In genomic region chr15:85497548-85497947, GRCm38 (mm10) we compare ENCODE assay signal across 28 mouse cellular contexts. TPM values are rescaled to one million over a fixed set of nuclear protein-coding genes. Genes with fewer than 3 reads are reported as not detected.
A peak's percentile ranks its signal among the peaks of the same experiment; 100 is the strongest.
DNase-seq lines count a peak whose midpoint lies in the region; ATAC-seq and TF ChIP-seq lines count a peak whose summit lies in the region.
"Had no signal": no experiment of that assay in that cellular context is flagged by ENCODE, and none has a peak within 500 bp of the region (broad histone marks: within the 10 kb centered on the region; RNA-seq: fewer than 3 reads in every experiment).

No protein-coding gene starts in this region.

- DNase-seq in midbrain, embryonic 10.5 days (ENCODE audit: low spot score), result no peak
- DNase-seq in midbrain, postnatal 0 days (ENCODE audit: low spot score), result no peak
- DNase-seq in forebrain, embryonic 11.5 days (ENCODE audit: low spot score), result no peak
- DNase-seq in right cerebral cortex, adult 18-20 months, result no peak
- no peak for DNase-seq in kidney, postnatal 10 days
- DNase-seq: adrenal gland, postnatal 25 days; cerebellum, adult 11-12 months; cerebellum, postnatal 25 days; gastrocnemius, postnatal 36 days; heart, postnatal 10 days; kidney, adult 18-20 months; kidney, postnatal 14 days; right cerebral cortex, postnatal 4 days; thymus, adult 2 months had no signal

- no peak for ATAC-seq in midbrain, postnatal 0 days (ENCODE audit: low FRiP score)
- ATAC-seq in forebrain, embryonic 11.5 days (replicated peaks; ENCODE audit: low FRiP score), result peak; percentile 40
- peak; percentile 42 for ATAC-seq in hindbrain, embryonic 12.5 days (ENCODE audit: low FRiP score)
- ATAC-seq in neural tube, embryonic 13.5 days (ENCODE audit: low read depth), result peak; percentile 13; the same call in 1 of the 2 replicates

- no peaks in the 10 kb centered on the region for H3K36me3 ChIP-seq in midbrain, embryonic 10.5 days
- no peaks in the 10 kb centered on the region for H3K36me3 ChIP-seq in midbrain, postnatal 0 days (ENCODE audit: insufficient read depth, low read length)
- H3K36me3 ChIP-seq in forebrain, embryonic 11.5 days (ENCODE audit: control insufficient read depth, insufficient read depth, low read length), result no peaks in the 10 kb centered on the region
- no peaks in the 10 kb centered on the region for H3K36me3 ChIP-seq in hindbrain, embryonic 12.5 days
- no peaks in the 10 kb centered on the region for H3K36me3 ChIP-seq in neural tube, embryonic 13.5 days
- H3K36me3 ChIP-seq: limb, embryonic 15.5 days; liver, embryonic 15.5 days had no signal

- peak overlapping the region; percentile 86 for H3K27ac ChIP-seq in midbrain, embryonic 10.5 days (replicated peaks)
- H3K27ac ChIP-seq in midbrain, postnatal 0 days (ENCODE audit: low read depth, low read length), result no peak overlapping the region
- H3K27ac ChIP-seq in forebrain, embryonic 11.5 days (ENCODE audit: low read depth, low read length), result peak overlapping the region; percentile 90
- peak overlapping the region; percentile 81 for H3K27ac ChIP-seq in hindbrain, embryonic 12.5 days
- H3K27ac ChIP-seq in neural tube, embryonic 13.5 days (replicated peaks), result peak overlapping the region; percentile 59
- H3K27ac ChIP-seq: limb, embryonic 15.5 days; liver, embryonic 15.5 days; macrophage had no signal

- no peaks in the 10 kb centered on the region for H3K9me3 ChIP-seq in midbrain, embryonic 10.5 days (replicated peaks)
- no peaks in the 10 kb centered on the region for H3K9me3 ChIP-seq in midbrain, postnatal 0 days (ENCODE audit: low read length)
- no peaks in the 10 kb centered on the region for H3K9me3 ChIP-seq in forebrain, embryonic 11.5 days (ENCODE audit: control insufficient read depth, low read length)
- no peaks in the 10 kb centered on the region for H3K9me3 ChIP-seq in hindbrain, embryonic 12.5 days (replicated peaks)
- H3K9me3 ChIP-seq in neural tube, embryonic 13.5 days, result no peaks in the 10 kb centered on the region
- H3K9me3 ChIP-seq: limb, embryonic 15.5 days; liver, embryonic 15.5 days had no signal

- peaks cover 79% of the 10 kb centered on the region for H3K27me3 ChIP-seq in midbrain, embryonic 10.5 days (ENCODE audit: low read depth, poor library complexity, severe bottlenecking)
- no peaks in the 10 kb centered on the region for H3K27me3 ChIP-seq in midbrain, postnatal 0 days (ENCODE audit: insufficient read depth, low read length)
- no peaks in the 10 kb centered on the region; the same call in 1 of the 2 replicates for H3K27me3 ChIP-seq in forebrain, embryonic 11.5 days (ENCODE audit: control insufficient read depth, insufficient read depth, low read length)
- H3K27me3 ChIP-seq in hindbrain, embryonic 12.5 days, result peaks cover 5% of the 10 kb centered on the region; the same call in 1 of the 2 replicates
- H3K27me3 ChIP-seq in neural tube, embryonic 13.5 days, result no peaks in the 10 kb centered on the region

- peaks cover 59% of the 10 kb centered on the region for H3K4me1 ChIP-seq in midbrain, embryonic 10.5 days
- H3K4me1 ChIP-seq in midbrain, postnatal 0 days (ENCODE audit: insufficient read depth, low read length), result peaks cover 3% of the 10 kb centered on the region; the same call in 1 of the 2 replicates
- H3K4me1 ChIP-seq in forebrain, embryonic 11.5 days (replicated peaks; ENCODE audit: control insufficient read depth, insufficient read depth, low read length), result peaks cover 31% of the 10 kb centered on the region
- peaks cover 39% of the 10 kb centered on the region for H3K4me1 ChIP-seq in hindbrain, embryonic 12.5 days
- peaks cover 40% of the 10 kb centered on the region for H3K4me1 ChIP-seq in neural tube, embryonic 13.5 days (replicated peaks)
- H3K4me1 ChIP-seq: liver, embryonic 15.5 days had no signal

- no peak overlapping the region for H3K4me2 ChIP-seq in midbrain, postnatal 0 days (ENCODE audit: low read depth, low read length, poor library complexity, severe bottlenecking)
- H3K4me2 ChIP-seq in forebrain, embryonic 11.5 days (ENCODE audit: low read depth, low read length, severe bottlenecking), result no peak overlapping the region
- no peak overlapping the region for H3K4me2 ChIP-seq in hindbrain, embryonic 12.5 days (replicated peaks)
- H3K4me2 ChIP-seq in neural tube, embryonic 13.5 days, result no peak overlapping the region
- H3K4me2 ChIP-seq: heart, embryonic 11.5 days; limb, embryonic 15.5 days; liver, embryonic 15.5 days had no signal

- no peak overlapping the region for H3K9ac ChIP-seq in midbrain, postnatal 0 days (replicated peaks; ENCODE audit: low read length, poor library complexity, severe bottlenecking)
- H3K9ac ChIP-seq in forebrain, embryonic 11.5 days (ENCODE audit: low read length), result peak overlapping the region; percentile 14; the same call in 1 of the 2 replicates
- no peak overlapping the region for H3K9ac ChIP-seq in hindbrain, embryonic 12.5 days
- no peak overlapping the region for H3K9ac ChIP-seq in neural tube, embryonic 13.5 days
- H3K9ac ChIP-seq: limb, embryonic 15.5 days; liver, embryonic 15.5 days had no signal

- peak overlapping the region; percentile 28; the same call in 1 of the 2 replicates for H3K4me3 ChIP-seq in midbrain, embryonic 10.5 days
- H3K4me3 ChIP-seq in midbrain, postnatal 0 days (ENCODE audit: low read depth, low read length), result no peak overlapping the region
- no peak overlapping the region for H3K4me3 ChIP-seq in forebrain, embryonic 11.5 days (ENCODE audit: low read depth, low read length)
- H3K4me3 ChIP-seq in hindbrain, embryonic 12.5 days, result no peak overlapping the region
- no peak overlapping the region for H3K4me3 ChIP-seq in neural tube, embryonic 13.5 days
- H3K4me3 ChIP-seq: limb, embryonic 15.5 days; liver, embryonic 15.5 days had no signal

- no peak for TF ChIP-seq CTCF in midbrain, postnatal 0 days (IDR thresholded peaks at IDR 0.05)

- WGBS in midbrain, embryonic 10.5 days, result 83% methylated on average over 4 of the region's 4 CpGs
- 75% methylated on average over 4 of the region's 4 CpGs for WGBS in midbrain, postnatal 0 days
- WGBS in forebrain, embryonic 11.5 days, result 70% methylated on average over 4 of the region's 4 CpGs
- 68% methylated on average over 4 of the region's 4 CpGs for WGBS in hindbrain, embryonic 12.5 days
- WGBS in neural tube, embryonic 13.5 days, result 71% methylated on average over 4 of the region's 4 CpGs

RNA-seq across cellular contexts. Expression of gene 7530416G11Rik, which starts 5.5 kb away (rescaled TPM):
- not detected in 2 replicates for polyA plus RNA-seq in midbrain, embryonic 10.5 days (2016; fragmentation: Nextera tagmentation; extraction: Ambion mirVana)
- total RNA-seq in midbrain, postnatal 0 days (2014; rRNA removed), result not detected in 2 replicates
- not detected in 2 replicates for polyA plus RNA-seq in midbrain, postnatal 0 days (2015; fragmentation: Nextera tagmentation; extraction: Ambion mirVana)
- polyA plus RNA-seq in forebrain, embryonic 11.5 days (2014; fragmentation: Nextera tagmentation; extraction: Ambion mirVana), result not detected in 2 replicates
- polyA plus RNA-seq in hindbrain, embryonic 12.5 days (2016; fragmentation: Nextera tagmentation; extraction: Ambion mirVana), result not detected in 2 replicates
- not detected in 2 replicates for polyA plus RNA-seq in neural tube, embryonic 13.5 days (2015; fragmentation: Nextera tagmentation; extraction: Ambion mirVana)
- total RNA-seq: adrenal gland, postnatal 25 days; CH12.LX; gastrocnemius, postnatal 36 days; heart, postnatal 10 days; layer of hippocampus, adult 8-10 months; left cerebral cortex, postnatal 36 days; MEL; neutrophil, adult 5-6 weeks had no signal
- polyA plus RNA-seq: heart, embryonic 11.5 days; limb, embryonic 15.5 days; liver, embryonic 15.5 days; lung, embryonic 16.5 days; macrophage; stomach, embryonic 16.5 days; thymus, adult 2 months; urinary bladder, adult 2 months had no signal
